Mouse (Mus musculus): ENCODE measurements around the gene Ubl7. TPM values are rescaled to one million over a fixed set of nuclear protein-coding genes. Genes with fewer than 3 reads are reported as not detected.

Ubl7 gene
- total RNA-seq (2014; rRNA removed) (81.7 and 92.6 TPM in 2 replicates), polyA plus RNA-seq (2015; fragmentation: Nextera tagmentation; extraction: Ambion mirVana) (152 and 155 TPM in 2 replicates)

DNA sequence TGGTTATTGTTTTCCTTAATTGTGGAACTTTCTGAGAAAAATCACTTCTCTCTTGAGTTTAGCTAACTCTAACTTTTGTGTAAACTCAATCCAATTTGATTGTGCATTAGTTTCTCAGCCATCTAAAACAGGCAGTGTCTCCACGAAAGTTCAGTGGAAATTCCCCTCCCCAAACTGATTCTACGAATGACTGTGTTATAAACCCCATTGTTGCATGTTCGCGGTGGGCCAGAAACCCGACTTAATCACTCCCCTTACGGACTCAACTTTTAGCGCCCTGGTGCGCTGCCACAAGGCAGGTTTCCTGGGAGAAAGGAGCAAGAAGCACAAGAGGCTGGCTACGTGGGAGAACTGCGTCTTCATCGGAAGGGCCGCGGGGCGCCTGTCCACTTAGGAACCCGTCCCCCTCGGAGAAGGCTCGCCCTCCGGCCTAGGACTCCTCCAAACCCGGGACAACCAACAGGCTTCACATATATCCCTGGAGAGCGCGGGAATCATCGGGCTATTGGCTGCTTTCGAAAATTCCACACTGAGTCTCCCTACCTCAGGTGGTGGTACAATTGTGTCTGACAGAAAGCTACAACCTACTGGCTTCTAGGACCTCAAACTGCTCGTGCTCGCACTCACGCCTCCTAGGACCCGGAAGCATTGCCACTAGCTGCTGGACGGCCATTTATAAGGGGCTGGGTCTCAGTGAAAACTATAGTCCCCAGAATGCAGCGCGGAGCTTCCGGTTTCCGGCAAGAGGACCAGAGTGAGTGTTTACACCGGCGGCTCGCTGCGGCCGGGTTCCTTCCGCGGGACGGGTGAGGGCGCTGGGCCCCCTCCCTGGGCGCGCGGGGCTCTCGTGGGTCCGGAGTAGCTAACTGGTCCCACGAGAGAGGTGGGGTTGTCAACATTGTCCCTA, at the start of gene Ubl7:
TSS of gene Ubl7 (plus strand) at position 726 of the 907 bp plus-strand sequence.
- peak within 1 kb of the TSS; percentile 87 for H3K4me2 ChIP-seq (ENCODE audit: low read depth)
- peak; percentile 99 for ATAC-seq

DNA sequence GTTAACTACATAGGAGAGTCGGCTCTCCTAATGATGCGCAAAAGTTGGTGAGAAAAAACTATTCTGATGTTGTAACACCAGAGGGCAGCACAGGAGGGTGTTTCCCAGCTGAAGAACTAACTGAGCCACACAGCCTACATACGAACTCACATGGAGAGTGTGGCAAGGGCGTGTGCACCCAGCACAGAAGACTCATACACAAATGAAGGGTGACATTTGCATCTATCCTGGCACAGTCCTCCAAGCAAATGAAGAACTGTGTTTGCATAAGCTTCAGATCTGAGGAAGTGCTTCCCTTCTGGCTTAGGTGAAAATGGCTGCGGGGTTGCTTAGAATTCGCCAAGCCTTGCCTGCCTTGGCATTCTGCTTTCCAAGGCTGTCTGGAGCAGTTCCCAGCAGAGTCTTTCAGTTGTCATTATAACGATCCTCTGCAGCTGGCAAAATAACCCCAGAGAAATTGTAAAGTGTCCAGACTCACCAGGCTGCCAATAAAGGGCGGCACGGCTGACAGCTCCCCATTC, 48.8 kb upstream of the Ubl7 start:
- Histone ChIP-seq H3K9me3 (ENCODE audit: low read length) (no peaks in the 10 kb centered on the region), H3K4me1 (ENCODE audit: insufficient read depth) (0 out of 2 replicates have a peak, but pooled peaks cover 4% of the 10 kb centered on the region), H3K27ac (ENCODE audit: low read depth, low read length) (peak overlapping the region; percentile 54; the same call in 1 of the 2 replicates), H3K9ac (no peak overlapping the region), H3K4me2 (ENCODE audit: low read depth) (peak overlapping the region; percentile 23), H3K27me3 (ENCODE audit: insufficient read depth, low read length) (0 out of 2 replicates have a peak, but pooled peaks cover 2% of the 10 kb centered on the region), H3K4me3 (ENCODE audit: low read depth, low read length) (no peak overlapping the region), H3K36me3 (ENCODE audit: insufficient read depth) (no peaks in the 10 kb centered on the region)
- peak; percentile 91 for DNase-seq
- peak; percentile 83 for TF ChIP-seq CTCF (IDR thresholded peaks at IDR 0.05; ENCODE audit: low read depth)
- peak; percentile 97 for ATAC-seq
- 5% methylated on average over 9 of the region's 9 CpGs for WGBS

More for the DNA sequence above, at the start of gene Ubl7:
- Histone ChIP-seq H3K9me3 (ENCODE audit: low read length) (no peaks in the 10 kb centered on the region), H3K4me3 (ENCODE audit: low read depth, low read length) (peak within 1 kb of the TSS; percentile 76), H3K27me3 (ENCODE audit: insufficient read depth, low read length) (no peaks in the 10 kb centered on the region), H3K27ac (ENCODE audit: low read depth, low read length) (peak within 1 kb of the TSS; percentile 69; the same call in 1 of the 2 replicates), H3K9ac (peak within 1 kb of the TSS; percentile 78), H3K4me1 (ENCODE audit: insufficient read depth) (peaks cover 6% of the 10 kb centered on the region), H3K36me3 (ENCODE audit: insufficient read depth) (peaks cover 8% of the 10 kb centered on the region)
- DNase-seq = peak; percentile 89
- no peak for TF ChIP-seq CTCF (IDR thresholded peaks at IDR 0.05; ENCODE audit: low read depth)
- WGBS = under 1% methylated on average over 47 of the region's 47 CpGs

DNA sequence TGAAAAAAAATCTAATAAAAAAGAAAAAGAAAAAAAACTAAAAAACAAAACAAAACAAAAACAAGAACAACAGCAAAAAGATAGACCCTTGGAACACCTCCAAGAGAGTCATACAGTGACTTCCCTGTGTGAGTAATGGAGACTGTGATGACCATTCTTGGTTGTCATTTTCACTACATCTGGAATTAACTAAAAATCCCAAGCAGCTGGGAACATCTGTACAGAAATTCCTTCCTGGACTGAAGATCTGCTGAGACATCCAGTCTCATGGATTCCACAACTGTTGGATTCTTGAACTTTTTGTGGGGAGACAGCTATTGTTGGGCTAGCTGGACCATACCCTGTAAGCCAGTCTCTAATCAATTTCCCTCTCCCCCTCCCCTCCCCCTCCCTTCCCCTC, 46.4 kb upstream of the Ubl7 start:
- no peak overlapping the region for H3K4me3 ChIP-seq (ENCODE audit: low read depth, low read length)
- TF ChIP-seq CTCF (IDR thresholded peaks at IDR 0.05; ENCODE audit: low read depth) = no peak
- 0 out of 2 replicates have a peak, but pooled peaks cover 2% of the 10 kb centered on the region for H3K27me3 ChIP-seq (ENCODE audit: insufficient read depth, low read length)
- no peak overlapping the region for H3K27ac ChIP-seq (ENCODE audit: low read depth, low read length)
- 0 out of 2 replicates have a peak, but pooled peaks cover 4% of the 10 kb centered on the region for H3K4me1 ChIP-seq (ENCODE audit: insufficient read depth)
- H3K9me3 ChIP-seq (ENCODE audit: low read length) = no peaks in the 10 kb centered on the region
- H3K9ac ChIP-seq = no peak overlapping the region
- H3K4me2 ChIP-seq (ENCODE audit: low read depth) = no peak overlapping the region
- no peak for ATAC-seq
- DNase-seq = no peak
- H3K36me3 ChIP-seq (ENCODE audit: insufficient read depth) = no peaks in the 10 kb centered on the region

DNA sequence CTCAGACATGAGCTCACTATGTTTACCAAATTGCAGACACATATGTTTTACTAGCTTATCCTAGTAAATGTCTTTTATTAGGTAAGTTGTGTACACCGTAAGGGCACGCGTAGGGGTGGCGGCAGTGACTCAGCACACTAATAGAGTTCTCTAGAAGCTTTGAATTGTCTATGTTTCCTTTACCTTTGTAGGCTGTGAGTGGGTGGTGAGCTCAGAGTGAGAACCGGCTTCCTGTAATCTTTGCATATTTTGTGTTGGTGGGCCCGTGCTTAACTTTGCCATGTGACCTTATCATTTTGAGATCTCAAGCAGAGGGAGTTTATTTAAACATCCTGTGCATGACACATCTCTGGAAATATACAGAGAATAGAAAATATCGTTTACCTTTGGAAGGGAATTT, 44.2 kb upstream of the Ubl7 start:
- H3K9ac ChIP-seq = no peak overlapping the region
- H3K4me3 ChIP-seq (ENCODE audit: low read depth, low read length) = no peak overlapping the region
- H3K9me3 ChIP-seq (ENCODE audit: low read length) = no peaks in the 10 kb centered on the region
- ATAC-seq = no peak
- H3K4me2 ChIP-seq (ENCODE audit: low read depth) = no peak overlapping the region
- 0 out of 2 replicates have a peak, but pooled peaks cover 2% of the 10 kb centered on the region for H3K27me3 ChIP-seq (ENCODE audit: insufficient read depth, low read length)
- 0 out of 2 replicates have a peak, but pooled peaks cover 2% of the 10 kb centered on the region for H3K4me1 ChIP-seq (ENCODE audit: insufficient read depth)
- WGBS = 84% methylated on average over 7 of the region's 7 CpGs
- H3K36me3 ChIP-seq (ENCODE audit: insufficient read depth) = no peaks in the 10 kb centered on the region
- H3K27ac ChIP-seq (ENCODE audit: low read depth, low read length) = no peak overlapping the region
- no peak for TF ChIP-seq CTCF (IDR thresholded peaks at IDR 0.05; ENCODE audit: low read depth)
- DNase-seq = no peak

DNA sequence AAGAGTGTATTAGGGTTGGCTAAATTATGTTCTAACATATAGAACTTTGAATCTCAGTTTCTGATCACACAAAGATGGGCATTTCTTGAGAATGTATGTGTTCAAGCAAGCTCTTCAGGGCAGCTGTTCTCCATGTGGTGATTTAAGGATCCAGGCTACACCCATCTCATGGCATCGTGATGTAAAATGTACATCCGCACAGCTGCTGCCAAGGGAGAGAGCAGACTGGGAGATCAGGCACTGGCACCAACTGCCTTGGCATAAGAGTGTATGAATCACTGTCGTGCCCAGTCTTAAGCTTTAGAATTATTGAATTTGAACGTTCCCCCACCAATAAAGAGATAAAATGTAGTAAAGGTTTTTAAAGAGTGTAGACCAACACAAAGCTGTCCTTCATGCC, 43.5 kb upstream of the Ubl7 start:
- DNase-seq = peak; percentile 25
- 66% methylated on average over 4 of the region's 4 CpGs for WGBS
- no peak for TF ChIP-seq CTCF (IDR thresholded peaks at IDR 0.05; ENCODE audit: low read depth)
- H3K4me3 ChIP-seq (ENCODE audit: low read depth, low read length) = no peak overlapping the region
- no peaks in the 10 kb centered on the region for H3K9me3 ChIP-seq (ENCODE audit: low read length)
- no peak overlapping the region for H3K4me2 ChIP-seq (ENCODE audit: low read depth)
- no peaks in the 10 kb centered on the region for H3K36me3 ChIP-seq (ENCODE audit: insufficient read depth)
- no peak overlapping the region for H3K9ac ChIP-seq
- H3K4me1 ChIP-seq (ENCODE audit: insufficient read depth) = no peaks in the 10 kb centered on the region
- no peak; the same call in 1 of the 2 replicates for ATAC-seq
- H3K27ac ChIP-seq (ENCODE audit: low read depth, low read length) = no peak overlapping the region
- H3K27me3 ChIP-seq (ENCODE audit: insufficient read depth, low read length) = 0 out of 2 replicates have a peak, but pooled peaks cover 2% of the 10 kb centered on the region

DNA sequence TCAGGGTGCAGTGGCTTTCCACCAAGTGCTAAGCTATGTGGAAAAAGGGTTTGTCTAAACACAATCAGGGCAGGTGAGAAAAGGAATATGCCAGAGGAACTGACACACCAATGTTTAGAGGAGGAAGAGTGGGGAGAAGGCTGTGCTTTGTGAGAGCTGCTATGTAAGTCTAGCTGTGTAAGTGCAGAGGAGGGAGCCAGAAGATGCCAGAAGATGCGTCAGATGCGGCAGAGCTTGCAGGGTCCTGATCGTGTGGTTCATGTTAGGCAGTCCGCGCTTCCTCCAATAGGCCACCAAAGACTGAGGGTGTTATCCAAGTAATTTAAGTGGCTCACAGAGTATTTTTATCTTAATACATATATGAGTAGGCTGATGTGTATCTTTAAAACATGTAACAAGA, 42.9 kb upstream of the Ubl7 start:
- Histone ChIP-seq H3K27me3 (ENCODE audit: insufficient read depth, low read length) (0 out of 2 replicates have a peak, but pooled peaks cover 2% of the 10 kb centered on the region), H3K36me3 (ENCODE audit: insufficient read depth) (no peaks in the 10 kb centered on the region), H3K4me3 (ENCODE audit: low read depth, low read length) (no peak overlapping the region), H3K9ac (no peak overlapping the region), H3K27ac (ENCODE audit: low read depth, low read length) (no peak overlapping the region), H3K9me3 (ENCODE audit: low read length) (no peaks in the 10 kb centered on the region), H3K4me1 (ENCODE audit: insufficient read depth) (no peaks in the 10 kb centered on the region), H3K4me2 (ENCODE audit: low read depth) (no peak overlapping the region)
- ATAC-seq = no peak
- 85% methylated on average over 5 of the region's 5 CpGs for WGBS
- DNase-seq = no peak
- TF ChIP-seq CTCF (IDR thresholded peaks at IDR 0.05; ENCODE audit: low read depth) = no peak

DNA sequence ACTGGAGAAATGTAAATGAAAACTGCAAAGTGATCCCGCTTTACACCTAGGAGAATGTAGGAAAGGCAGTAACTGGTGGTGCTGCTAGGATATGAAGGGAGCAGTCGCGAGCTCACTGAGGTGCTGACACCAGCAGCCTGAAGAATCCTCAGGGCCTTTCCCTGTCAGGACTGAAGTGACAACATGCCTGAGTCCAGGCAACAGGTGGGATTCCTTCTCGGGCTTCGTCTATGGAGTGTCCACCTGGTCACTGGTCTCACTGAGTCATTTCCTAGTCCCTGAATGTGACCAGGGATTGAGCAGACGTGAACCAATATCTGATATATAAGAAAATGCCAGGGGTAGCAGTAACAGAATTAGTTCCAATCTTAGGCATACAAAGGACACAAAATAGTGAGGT, 42.0 kb upstream of the Ubl7 start:
- Histone ChIP-seq H3K4me3 (ENCODE audit: low read depth, low read length) (no peak overlapping the region), H3K36me3 (ENCODE audit: insufficient read depth) (no peaks in the 10 kb centered on the region), H3K27me3 (ENCODE audit: insufficient read depth, low read length) (0 out of 2 replicates have a peak, but pooled peaks cover 2% of the 10 kb centered on the region), H3K4me2 (ENCODE audit: low read depth) (no peak overlapping the region), H3K9me3 (ENCODE audit: low read length) (no peaks in the 10 kb centered on the region), H3K4me1 (ENCODE audit: insufficient read depth) (no peaks in the 10 kb centered on the region), H3K9ac (no peak overlapping the region), H3K27ac (ENCODE audit: low read depth, low read length) (no peak overlapping the region)
- ATAC-seq (no peak), DNase-seq (no peak)
- no peak for TF ChIP-seq CTCF (IDR thresholded peaks at IDR 0.05; ENCODE audit: low read depth)
- 86% methylated on average over 6 of the region's 6 CpGs for WGBS
